Mouse (Mus musculus) kidney, adult 2 months (tissue): ENCODE results near the gene Gm37240. TPM values are rescaled to one million over a fixed set of nuclear protein-coding genes. Genes with fewer than 3 reads are reported as not detected.

Experiments used
- DNase-seq: peaks from one replicate; pipeline ENCODE4 v3.0.0; 2021
- H3K27ac ChIP-seq: fragments of 200-500 bp; 2 replicates; pipeline ENCODE4 v1.5.1; 2012; ENCODE audit warnings: low read depth, low read length, control low read depth, inconsistent platforms; ENCODE audit not compliant: insufficient read depth
- H3K27me3 ChIP-seq: fragments of 200-500 bp; replicated peaks from 2 replicates; pipeline ENCODE4 v1.6.1; 2012; ENCODE audit warnings: mild to moderate bottlenecking, moderate library complexity, low read length, inconsistent platforms; ENCODE audit not compliant: control insufficient read depth, insufficient read depth
- H3K36me3 ChIP-seq: fragments of 200-500 bp; 2 replicates; pipeline ENCODE4 v1.6.1; 2012; ENCODE audit warnings: mild to moderate bottlenecking, moderate library complexity, low read length, inconsistent platforms; ENCODE audit not compliant: control insufficient read depth, insufficient read depth
- H3K4me1 ChIP-seq: fragments of 200-500 bp; 2 replicates; pipeline ENCODE4 v1.6.1; 2011; ENCODE audit warnings: low read length; ENCODE audit not compliant: control insufficient read depth, insufficient read depth
- H3K4me3 ChIP-seq: fragments of 200-500 bp; 2 replicates; pipeline ENCODE4 v1.5.1; 2011; ENCODE audit warnings: mild to moderate bottlenecking, low read depth, low read length, control low read depth; ENCODE audit not compliant: insufficient read depth
- CTCF ChIP-seq: fragments of 200-500 bp; conservative IDR thresholded peaks from 2 replicates; pipeline ENCODE4 v1.5.1; 2011; ENCODE audit warnings: low read depth, mild to moderate bottlenecking, control low read depth, low read length, moderate library complexity, mixed read lengths; ENCODE audit not compliant: insufficient read depth, insufficient read length
- POLR2A ChIP-seq: fragments of 200-500 bp; IDR thresholded peaks from one replicate; pipeline ENCODE4 v1.6.1; 2011; ENCODE audit warnings: low read depth, low read length, control low read depth
- WGBS: fragments of 180-500 bp; shearing (Covaris S2); methylation state at CpG from one replicate; pipeline ENCODE4 v1.1.7; 2018; 5-methylcytosine and 5-hydroxymethylcytosine counted together
- polyA plus RNA-seq: library from polyadenylated mRNA; depleted of rRNA; stranded (reverse); fragments of >200 nt; gene quantifications from 2 replicates; pipeline ENCODE4 v1.2.3, GENCODE M21; 2012

Gm37240 gene
- polyA plus RNA-seq, 1 experiment = 5.5 TPM

DNA sequence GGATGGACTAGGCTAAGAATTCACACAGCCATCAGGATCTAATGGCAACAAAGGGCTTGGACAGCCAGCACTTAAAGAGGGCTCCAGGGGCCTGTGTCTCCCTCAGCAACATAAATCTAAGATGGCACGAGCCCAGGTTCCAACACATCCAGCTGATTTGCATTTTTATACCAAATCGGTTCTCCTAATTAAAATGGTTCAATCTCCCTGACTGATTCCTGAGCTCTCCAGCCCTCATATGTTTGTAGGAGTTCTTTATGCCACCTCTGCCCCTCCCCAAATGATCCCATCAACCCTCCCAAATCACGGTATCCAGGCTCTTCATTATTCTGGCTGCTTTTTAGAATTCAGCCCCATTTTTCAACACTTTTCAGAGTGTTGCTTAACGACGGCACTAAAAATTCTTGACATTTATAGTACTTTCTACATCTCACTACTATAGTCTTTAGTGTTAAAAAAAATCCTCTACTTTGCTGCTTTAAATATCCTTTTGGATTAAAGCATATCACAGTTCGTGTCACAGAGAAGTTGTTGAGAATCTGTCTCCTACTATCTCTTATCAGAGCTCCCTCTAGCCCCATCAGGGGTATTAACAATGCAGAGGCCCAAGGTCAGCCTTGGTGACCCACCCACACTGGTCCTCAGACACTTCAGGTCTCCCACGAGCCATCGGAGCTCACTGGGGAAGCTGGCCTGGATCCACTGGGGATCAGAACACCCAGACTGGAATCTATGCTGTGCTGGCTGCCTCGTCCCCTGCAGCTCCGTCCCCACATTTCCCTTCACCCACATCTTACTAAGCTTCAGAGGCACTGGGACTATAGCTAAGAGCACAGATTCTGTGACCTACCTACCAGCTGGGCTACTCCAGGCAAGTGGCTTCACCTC is 225.1 kb downstream of the Gm37240 start:
- WGBS = 70% methylated on average over 10 of the region's 10 CpGs
- TF ChIP-seq CTCF = no peak
- no peak for TF ChIP-seq POLR2A
- Histone ChIP-seq H3K27ac (no peak overlapping the region), H3K4me3 (no peak overlapping the region), H3K4me1 (peaks cover 18% of the 10 kb centered on the region), H3K36me3 (no peaks in the 10 kb centered on the region; the same call in 1 of the 2 replicates), H3K27me3 (no peaks in the 10 kb centered on the region)
- no peak for DNase-seq

DNA sequence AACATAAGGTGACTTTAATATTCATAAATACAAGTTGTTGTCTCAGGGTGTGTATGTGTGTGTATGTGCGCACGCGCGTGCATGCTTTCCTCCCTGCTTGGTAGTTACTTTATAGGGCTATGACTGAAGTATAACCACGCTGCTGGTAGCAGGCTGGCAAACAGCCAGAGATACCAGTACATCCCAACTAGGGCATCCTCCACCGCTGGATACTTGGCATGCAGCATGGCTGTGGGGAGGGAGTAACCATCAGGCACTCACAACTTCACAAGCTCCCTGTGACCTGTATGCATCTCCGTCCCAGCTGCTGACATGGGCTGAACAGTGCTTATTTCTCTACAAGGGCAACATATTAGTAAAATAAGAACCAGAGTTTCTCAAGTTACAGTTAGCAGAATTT is 227.6 kb downstream of the Gm37240 start:
- no peaks in the 10 kb centered on the region for H3K27me3 ChIP-seq
- WGBS = 79% methylated on average over 7 of the region's 7 CpGs
- no peaks in the 10 kb centered on the region; the same call in 1 of the 2 replicates for H3K36me3 ChIP-seq
- no peak for DNase-seq
- H3K4me3 ChIP-seq = no peak overlapping the region
- peaks cover 6% of the 10 kb centered on the region for H3K4me1 ChIP-seq
- H3K27ac ChIP-seq = no peak overlapping the region
- TF ChIP-seq CTCF (no peak), POLR2A (no peak)

DNA sequence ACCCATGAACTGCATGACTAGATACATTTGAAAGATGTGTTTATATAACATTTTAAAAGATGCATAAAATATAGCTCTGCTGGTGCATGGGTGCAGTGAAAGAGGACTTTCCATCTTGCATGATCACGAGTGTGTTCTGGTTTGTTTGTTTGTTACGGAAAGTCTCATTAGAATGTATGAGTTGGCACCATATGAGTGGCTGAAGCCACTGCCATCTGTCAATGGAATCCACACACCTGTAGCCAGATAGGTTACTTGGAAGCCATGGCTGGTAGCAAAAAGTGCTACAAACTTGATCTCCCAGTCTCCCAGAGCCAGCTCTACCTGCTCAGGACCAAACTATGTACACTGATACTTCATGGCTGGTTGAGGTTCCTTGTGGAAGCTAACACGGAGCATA is 231.8 kb downstream of the Gm37240 start:
- H3K4me1 ChIP-seq = no peaks in the 10 kb centered on the region
- no peaks in the 10 kb centered on the region for H3K27me3 ChIP-seq
- no peaks in the 10 kb centered on the region; the same call in 1 of the 2 replicates for H3K36me3 ChIP-seq
- WGBS = 92% methylated on average over 3 of the region's 3 CpGs
- no peak for DNase-seq
- H3K27ac ChIP-seq = no peak overlapping the region
- TF ChIP-seq POLR2A (no peak), CTCF (no peak)
- no peak overlapping the region for H3K4me3 ChIP-seq

GRCm38 (mm10) chr3:85652727-85653665 is 234.3 kb downstream of the Gm37240 start:
- no peaks in the 10 kb centered on the region for H3K4me1 ChIP-seq
- WGBS = 79% methylated on average over 4 of the region's 4 CpGs
- H3K27ac ChIP-seq = no peak overlapping the region
- TF ChIP-seq CTCF = no peak
- no peak for TF ChIP-seq POLR2A
- no peaks in the 10 kb centered on the region for H3K27me3 ChIP-seq
- no peak for DNase-seq
- H3K36me3 ChIP-seq = no peaks in the 10 kb centered on the region
- H3K4me3 ChIP-seq = no peak overlapping the region

GRCm38 (mm10) chr3:85649176-85649575 is 238.1 kb downstream of the Gm37240 start:
- no peak for DNase-seq
- no peak overlapping the region for H3K27ac ChIP-seq
- H3K4me1 ChIP-seq = no peaks in the 10 kb centered on the region
- no peak overlapping the region for H3K4me3 ChIP-seq
- 98% methylated on average over 4 of the region's 4 CpGs for WGBS
- TF ChIP-seq CTCF (no peak), POLR2A (no peak)
- H3K27me3 ChIP-seq = no peaks in the 10 kb centered on the region
- H3K36me3 ChIP-seq = no peaks in the 10 kb centered on the region

- H3K4me1 ChIP-seq = no peaks in the 10 kb centered on the region
- H3K27ac ChIP-seq = no peak overlapping the region
- WGBS = 70% methylated on average over 7 of the region's 7 CpGs
- peak; percentile 36 for DNase-seq
- no peak overlapping the region for H3K4me3 ChIP-seq
- no peaks in the 10 kb centered on the region for H3K27me3 ChIP-seq
- no peaks in the 10 kb centered on the region for H3K36me3 ChIP-seq
- TF ChIP-seq POLR2A = no peak
- TF ChIP-seq CTCF = no peak
Observed at GRCm38 (mm10) chr3:85645517-85646004, 241.8 kb downstream of the Gm37240 start.
